Mouse (Mus musculus) stomach, postnatal 0 days (tissue): ENCODE results near the gene Ambra1. TPM values are rescaled to one million over a fixed set of nuclear protein-coding genes. Genes with fewer than 3 reads are reported as not detected.
A peak's percentile ranks its signal among the peaks of the same experiment; 100 is the strongest.

ENCODE experiments used
- ATAC-seq: fragments of 200-750 bp; cut with Nextera tagmentation; 2 replicates; pipeline ENCODE4 v1.8.0; 2017; ENCODE audit not compliant: low FRiP score, low TSS enrichment
- DNase-seq: peaks from one replicate; pipeline ENCODE4 v3.0.0-alpha.2; 2016; ENCODE audit warnings: low spot score
- H3K27ac ChIP-seq: fragments of 300-500 bp; sonication (generic); replicated peaks from 2 replicates; pipeline ENCODE4 v1.5.1; 2014; ENCODE audit warnings: mild to moderate bottlenecking, control low read depth
- H3K27me3 ChIP-seq: fragments of 300-500 bp; sonication (generic); 2 replicates; pipeline ENCODE4 v1.6.1; 2014; ENCODE audit warnings: low read length; ENCODE audit not compliant: control insufficient read depth, insufficient read depth
- H3K36me3 ChIP-seq: fragments of 300-500 bp; sonication (generic); 2 replicates; pipeline ENCODE4 v1.6.1; 2014; ENCODE audit warnings: low read length, mixed read lengths; ENCODE audit not compliant: control insufficient read depth, insufficient read depth
- H3K4me1 ChIP-seq: fragments of 300-500 bp; sonication (generic); replicated peaks from 2 replicates; pipeline ENCODE4 v1.6.1; 2014; ENCODE audit warnings: antibody characterized with exemption; ENCODE audit not compliant: control insufficient read depth, insufficient read depth
- H3K4me2 ChIP-seq: fragments of 300-500 bp; sonication (generic); replicated peaks from 2 replicates; pipeline ENCODE4 v1.6.1; 2014; ENCODE audit warnings: low read depth, mild to moderate bottlenecking, control low read depth, moderate library complexity
- H3K4me3 ChIP-seq: fragments of 300-500 bp; sonication (generic); 2 replicates; pipeline ENCODE4 v1.5.1; 2014; ENCODE audit warnings: low read depth, low read length, control low read depth
- H3K9ac ChIP-seq: fragments of 300-500 bp; sonication (generic); 2 replicates; pipeline ENCODE4 v1.6.1; 2014; ENCODE audit warnings: mild to moderate bottlenecking, low read length, control low read depth, mixed read lengths
- H3K9me3 ChIP-seq: fragments of 300-500 bp; sonication (generic); 2 replicates; pipeline ENCODE4 v1.6.1; 2016; ENCODE audit warnings: low read length; ENCODE audit not compliant: control insufficient read depth
- CTCF ChIP-seq: IDR thresholded peaks from 2 replicates; pipeline ENCODE4 v1.5.1; 2016; ENCODE audit warnings: antibody characterized with exemption, low read depth, mild to moderate bottlenecking, moderate library complexity
- EP300 ChIP-seq: optimal IDR thresholded peaks from 2 replicates; pipeline ENCODE3; 2016; ENCODE audit warnings: antibody characterized with exemption
- WGBS: fragments of 180-500 bp; shearing (Covaris S2); extraction: QIAGEN DNeasy Blood & Tissue Kit; methylation state at CpG from one replicate; pipeline ENCODE4 v1.1.7; 2014; 5-methylcytosine and 5-hydroxymethylcytosine counted together
- polyA plus RNA-seq: library from polyadenylated mRNA; unstranded; fragments of >200 nt; fragmentation: Nextera tagmentation; extraction: Ambion mirVana; gene quantifications from 2 replicates; pipeline ENCODE4 v1.2.1, GENCODE M21; 2015

Gene Ambra1
- polyA plus RNA-seq, 1 experiment from 2014 or later = 5.7 TPM

- H3K4me3 ChIP-seq = no peak overlapping the region
- H3K36me3 ChIP-seq = no peaks in the 10 kb centered on the region
- H3K27me3 ChIP-seq = no peaks in the 10 kb centered on the region
- DNase-seq = peak; percentile 46
- no peak overlapping the region for H3K9ac ChIP-seq
- H3K9me3 ChIP-seq = no peaks in the 10 kb centered on the region
- H3K27ac ChIP-seq = no peak overlapping the region
- H3K4me2 ChIP-seq = no peak overlapping the region
- no peak for TF ChIP-seq CTCF
- no peak for TF ChIP-seq EP300
- ATAC-seq = peak; percentile 82
- H3K4me1 ChIP-seq = no peaks in the 10 kb centered on the region
These were observed 102.3 kb downstream of the Ambra1 start for GRCm38 (mm10) chr2:91832227-91832626.

GRCm38 (mm10) chr2:91834272-91834671 is 104.3 kb downstream of the Ambra1 start:
- 55% methylated on average over 1 of the region's 1 CpGs for WGBS
- TF ChIP-seq EP300 (no peak), CTCF (no peak)
- Histone ChIP-seq H3K27me3 (no peaks in the 10 kb centered on the region), H3K27ac (no peak overlapping the region), H3K36me3 (no peaks in the 10 kb centered on the region), H3K4me2 (no peak overlapping the region), H3K9ac (no peak overlapping the region), H3K4me1 (no peaks in the 10 kb centered on the region), H3K4me3 (no peak overlapping the region), H3K9me3 (no peaks in the 10 kb centered on the region)
- no peak for ATAC-seq
- DNase-seq = no peak

- Histone ChIP-seq H3K4me2 (no peak overlapping the region), H3K36me3 (no peaks in the 10 kb centered on the region), H3K27me3 (no peaks in the 10 kb centered on the region), H3K4me3 (no peak overlapping the region), H3K4me1 (no peaks in the 10 kb centered on the region), H3K9ac (no peak overlapping the region), H3K9me3 (no peaks in the 10 kb centered on the region), H3K27ac (no peak overlapping the region)
- 54% methylated on average over 1 of the region's 1 CpGs for WGBS
- ATAC-seq (0 out of 2 replicates have a peak, but pooled peaks have one; percentile 42), DNase-seq (no peak)
- TF ChIP-seq EP300 (no peak), CTCF (no peak)
These were observed 105.1 kb downstream of the Ambra1 start for GRCm38 (mm10) chr2:91835031-91835430.

- no peak for TF ChIP-seq CTCF
- no peak for TF ChIP-seq EP300
These were observed 105.7 kb downstream of the Ambra1 start for GRCm38 (mm10) chr2:91835631-91836030.

GRCm38 (mm10) chr2:91844085-91844484 is 114.2 kb downstream of the Ambra1 start:
- H3K4me1 ChIP-seq = no peaks in the 10 kb centered on the region
- ATAC-seq (no peak), DNase-seq (no peak)
- H3K9ac ChIP-seq = no peak overlapping the region
- H3K9me3 ChIP-seq = no peaks in the 10 kb centered on the region
- H3K4me2 ChIP-seq = no peak overlapping the region
- 73% methylated on average over 1 of the region's 1 CpGs for WGBS
- H3K4me3 ChIP-seq = no peak overlapping the region
- no peak overlapping the region for H3K27ac ChIP-seq
- H3K36me3 ChIP-seq = no peaks in the 10 kb centered on the region
- H3K27me3 ChIP-seq = no peaks in the 10 kb centered on the region
- no peak for TF ChIP-seq EP300
- no peak for TF ChIP-seq CTCF

More at GRCm38 (mm10) chr2:91835631-91836030, 105.7 kb downstream of the Ambra1 start:
- no peak overlapping the region for H3K27ac ChIP-seq
- ATAC-seq (no peak), DNase-seq (no peak)
- no peaks in the 10 kb centered on the region for H3K36me3 ChIP-seq
- no peaks in the 10 kb centered on the region for H3K9me3 ChIP-seq
- H3K4me1 ChIP-seq = no peaks in the 10 kb centered on the region
- 86% methylated on average over 3 of the region's 3 CpGs for WGBS
- no peak overlapping the region for H3K4me3 ChIP-seq
- H3K4me2 ChIP-seq = no peak overlapping the region
- H3K27me3 ChIP-seq = no peaks in the 10 kb centered on the region
- no peak overlapping the region for H3K9ac ChIP-seq

- DNase-seq (no peak), ATAC-seq (no peak)
- no peak overlapping the region for H3K4me3 ChIP-seq
- no peak overlapping the region for H3K9ac ChIP-seq
- no peaks in the 10 kb centered on the region for H3K4me1 ChIP-seq
- 43% methylated on average over 2 of the region's 2 CpGs for WGBS
- no peaks in the 10 kb centered on the region for H3K36me3 ChIP-seq
- H3K9me3 ChIP-seq = no peaks in the 10 kb centered on the region
- no peak for TF ChIP-seq CTCF
- TF ChIP-seq EP300 = no peak
- H3K27me3 ChIP-seq = no peaks in the 10 kb centered on the region
- H3K27ac ChIP-seq = no peak overlapping the region
- no peak overlapping the region for H3K4me2 ChIP-seq
These were observed 122.7 kb downstream of the Ambra1 start for GRCm38 (mm10) chr2:91852446-91853191.
